Mouse (Mus musculus) left cerebral cortex, postnatal 25 days (tissue): Measurements from ENCODE around the gene Cma1. TPM values are rescaled to one million over a fixed set of nuclear protein-coding genes. Genes with fewer than 3 reads are reported as not detected.
"Not testable (repeated sequence)": the region's sequence is repeated elsewhere in the genome, so short reads cannot be mapped to it uniquely, and the experiment has no call there.

Source experiments
- DNase-seq, 2 experiments: peaks; one replicate each; pipeline ENCODE4 v3.0.0; 2022; ENCODE audit warnings: low spot score in 2 of 2, mixed read lengths in 1 of 2
- intact Hi-C: fragments of 180-260 bp; cut with DNase I; formaldehyde crosslinking; loops from one replicate; pipeline ENCODE4 v1.15.1; 2025
- total RNA-seq, 2 experiments: library from RNA; stranded (reverse); gene quantifications; 2 replicates each; pipeline ENCODE4 v1.2.3; 2021

Cma1 gene
- total RNA-seq, result not detected

DNA sequence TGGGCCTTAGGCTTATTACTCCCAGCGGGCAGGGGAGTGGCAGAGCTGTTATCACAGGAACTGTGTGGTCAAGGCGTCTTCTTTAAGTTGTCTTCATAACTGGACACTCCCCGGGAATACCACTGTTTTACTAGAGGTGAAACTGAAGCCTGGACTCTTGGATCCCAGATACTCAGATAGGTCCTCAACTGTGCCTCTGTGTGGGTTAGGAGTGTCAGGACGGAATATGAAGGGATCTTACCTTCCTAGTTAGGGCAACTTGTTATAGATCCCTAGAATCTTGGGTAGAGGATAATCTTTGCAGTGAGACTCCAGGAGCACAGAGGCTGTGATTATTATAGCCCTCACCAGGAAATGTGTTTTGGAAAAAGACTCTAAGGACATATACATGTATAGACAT, at the start of gene Cma1:
Cma1 (minus strand) TSS at position 101 of the 400 bp plus-strand sequence.
- no peak for DNase-seq
- intact Hi-C loops, result no loop called here

DNA sequence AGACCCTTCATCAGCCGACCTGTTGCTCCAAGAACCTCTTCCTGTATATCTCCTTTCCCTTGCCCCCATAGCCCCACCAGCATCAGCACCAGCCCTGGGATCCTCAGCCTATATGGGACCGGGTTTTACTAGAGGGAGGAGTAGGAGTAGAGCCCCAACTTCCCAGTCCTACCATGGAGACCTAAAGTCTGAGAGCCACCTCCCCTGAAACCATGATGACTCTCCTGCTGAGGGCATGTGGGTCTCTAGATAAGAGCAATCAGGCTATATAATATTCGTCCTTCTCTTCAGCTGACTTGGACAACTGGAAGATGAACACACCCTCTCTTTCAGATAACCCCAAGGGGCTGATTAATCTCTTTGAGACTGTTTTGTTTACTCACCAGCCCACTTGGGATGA, 43.0 kb upstream of the Cma1 start:
- intact Hi-C loops, DNase-seq: not testable (repeated sequence)

DNA sequence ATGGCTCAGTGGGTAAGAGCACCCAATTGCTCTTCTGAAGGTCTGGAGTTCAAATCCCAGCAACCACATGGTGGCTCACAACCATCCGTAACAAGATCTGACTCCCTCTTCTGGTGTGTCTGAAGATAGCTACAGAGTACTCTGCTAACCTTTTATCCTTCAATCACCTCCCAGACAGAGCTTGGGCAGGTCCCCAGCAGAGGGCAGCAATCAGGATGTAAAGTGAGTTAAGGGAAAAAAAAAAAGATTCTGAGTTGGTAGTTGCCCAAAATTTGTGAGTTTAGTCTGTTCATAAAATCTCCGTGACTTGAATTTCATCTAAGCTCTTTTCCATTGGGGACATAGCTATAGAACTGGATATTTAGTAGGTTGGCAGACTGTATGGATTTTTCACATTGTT, 19.4 kb upstream of the Cma1 start:
- DNase-seq, intact Hi-C loops: not testable (repeated sequence)

DNA sequence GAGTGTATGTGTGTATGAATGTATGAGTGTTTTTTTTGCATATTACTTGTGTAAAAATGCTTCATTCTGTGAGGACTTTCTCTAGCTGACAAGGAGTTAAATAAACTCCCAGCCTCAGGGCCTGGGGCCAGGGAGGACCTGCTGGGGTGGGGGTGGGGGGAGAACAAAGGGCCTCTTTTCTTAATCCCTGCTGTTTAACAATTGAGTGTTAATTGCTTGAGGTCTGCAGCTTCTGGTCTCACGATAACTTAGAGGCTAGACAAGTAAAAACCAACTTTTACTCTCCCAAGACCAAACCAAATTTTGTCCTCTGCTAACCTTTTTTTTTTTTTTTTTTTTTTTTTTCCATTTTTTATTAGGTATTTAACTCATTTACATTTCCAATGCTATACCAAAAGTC, 18.8 kb upstream of the Cma1 start:
- DNase-seq, result no peak
- intact Hi-C loops, result no loop called here

GRCm38 (mm10) chr14:55950346-55951030, 6.0 kb upstream of the Cma1 start, which contains the start of gene Cma2:
Gene Cma2, plus strand, starts transcription at chr14:55950980.
- intact Hi-C loops, result no loop called here
- DNase-seq, result no peak

GRCm38 (mm10) chr14:55946269-55946969, 1.9 kb upstream of the Cma1 start:
- intact Hi-C loops, result no loop called here
- DNase-seq, result no peak

- intact Hi-C loops, result no loop called here
- no peak for DNase-seq
Measured at GRCm38 (mm10) chr14:55943601-55944000, 874 bp downstream of the Cma1 start.

DNA sequence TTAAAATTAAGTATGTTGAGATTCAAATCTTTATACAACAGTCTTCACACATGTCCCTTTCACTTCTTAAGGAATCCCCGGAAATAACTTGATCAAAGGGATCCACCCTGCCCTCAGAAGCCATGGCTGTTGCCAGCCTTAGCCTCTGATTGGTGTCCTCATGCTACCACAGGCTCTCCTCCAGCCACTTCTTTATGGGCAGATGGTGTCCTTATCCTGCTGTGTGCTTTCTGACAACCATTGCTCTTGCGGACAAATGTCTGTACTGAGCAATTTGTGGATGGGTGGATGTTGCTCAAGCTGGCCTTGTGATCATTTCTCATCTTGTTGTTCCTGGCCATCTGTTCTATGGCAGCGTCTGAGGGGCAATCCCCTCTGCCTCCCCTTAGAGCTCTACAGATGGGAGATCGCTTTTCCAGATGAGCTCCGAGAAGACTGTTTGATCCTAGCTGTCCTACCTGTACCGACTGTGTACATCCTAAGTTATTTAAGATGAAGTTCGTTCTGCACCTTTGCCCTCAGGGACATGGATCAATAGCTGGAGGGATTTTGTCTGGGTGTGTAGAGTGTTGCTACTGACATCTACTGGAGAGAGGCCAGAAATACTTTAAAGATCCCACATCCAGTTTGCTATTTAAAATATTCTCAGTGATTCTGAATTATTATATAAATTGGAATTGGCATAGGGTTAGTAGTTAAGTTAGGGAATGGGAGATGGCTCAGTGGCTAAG, 4.2 kb downstream of the Cma1 start:
- intact Hi-C loops, result no loop called here
- no peak for DNase-seq

DNA sequence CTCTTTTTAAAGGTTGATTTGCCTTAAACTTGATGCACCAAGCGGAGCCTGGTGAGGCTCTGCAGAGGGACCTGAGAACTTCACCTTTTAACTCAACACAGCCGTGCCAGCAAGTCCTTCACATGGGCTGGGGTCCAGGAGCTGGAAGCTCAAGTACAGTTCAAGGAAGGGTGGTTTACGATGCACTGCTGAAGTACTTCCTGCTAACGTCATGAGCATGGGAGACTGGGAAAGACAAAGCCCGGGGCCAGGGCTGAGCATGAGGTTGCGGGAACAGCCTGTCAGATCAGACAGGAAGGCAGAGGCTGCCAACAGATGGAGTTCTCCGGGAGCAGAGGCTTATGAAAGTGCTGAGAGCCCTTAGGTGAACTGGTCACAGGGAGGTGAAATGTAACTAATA, 10.9 kb downstream of the Cma1 start:
- no peak for DNase-seq
- intact Hi-C loops, result no loop called here

DNA sequence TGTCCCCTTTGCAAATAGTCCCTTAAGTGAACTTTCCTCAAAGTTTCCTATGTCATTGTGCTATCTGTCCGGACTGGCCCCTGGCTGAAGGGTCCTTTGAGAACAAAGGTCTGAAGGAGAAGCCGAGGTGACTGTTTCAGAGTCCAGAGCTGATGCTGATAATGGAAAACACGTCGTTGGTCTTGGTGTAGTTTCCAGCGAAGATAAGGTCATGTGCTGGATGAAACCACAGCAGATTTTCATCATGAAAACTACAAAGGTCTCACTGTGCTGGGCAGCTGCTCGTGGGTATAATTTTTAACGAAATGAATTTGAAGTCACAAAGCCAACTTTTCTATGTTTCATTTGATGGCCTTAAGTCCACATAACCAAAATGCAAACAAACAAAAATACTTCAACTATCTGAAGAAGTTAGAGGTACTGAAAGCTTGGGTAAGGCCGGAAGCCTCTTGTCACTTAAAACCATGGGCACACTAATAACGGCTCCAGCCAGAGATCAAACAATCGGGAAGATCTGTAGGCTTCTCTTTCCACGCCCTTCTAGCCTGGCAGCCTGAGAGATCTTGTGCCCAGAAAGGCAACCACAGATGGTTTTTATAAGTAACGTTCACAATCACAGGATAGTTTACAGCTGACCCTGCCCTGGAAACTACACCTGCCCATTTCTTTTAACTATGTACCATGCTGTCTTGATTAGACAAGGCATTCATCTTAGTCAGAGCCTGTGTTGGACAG, 15.0 kb downstream of the Cma1 start:
- intact Hi-C loops, result no loop called here
- DNase-seq, result no peak

DNA sequence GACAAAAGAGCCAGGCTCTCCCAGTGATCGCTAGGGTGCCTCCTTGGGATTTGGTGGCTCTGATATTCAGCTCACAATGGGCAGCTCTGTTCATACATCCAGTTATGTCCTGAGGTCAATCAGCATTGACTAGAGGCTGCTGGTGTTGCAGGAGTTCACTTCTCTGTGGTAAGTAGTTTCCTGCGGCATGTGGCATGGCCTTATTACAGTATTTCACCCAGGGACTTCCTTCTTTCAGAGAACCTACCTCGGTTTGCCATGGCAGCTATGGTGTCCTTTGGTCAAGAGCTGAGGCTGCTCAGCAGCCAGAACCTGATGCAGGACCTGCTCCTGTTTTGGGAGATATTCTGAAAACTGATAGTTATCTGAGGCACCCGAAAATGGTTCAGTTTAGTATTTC, 17.6 kb downstream of the Cma1 start:
- intact Hi-C loops, result no loop called here

GRCm38 (mm10) chr14:55922475-55923232, 21.8 kb downstream of the Cma1 start:
- intact Hi-C loops, result no loop called here
- peak in 1 of 2 experiments; percentile 45 for DNase-seq

More for the DNA sequence above, 17.6 kb downstream of the Cma1 start:
- DNase-seq, result no peak

DNA sequence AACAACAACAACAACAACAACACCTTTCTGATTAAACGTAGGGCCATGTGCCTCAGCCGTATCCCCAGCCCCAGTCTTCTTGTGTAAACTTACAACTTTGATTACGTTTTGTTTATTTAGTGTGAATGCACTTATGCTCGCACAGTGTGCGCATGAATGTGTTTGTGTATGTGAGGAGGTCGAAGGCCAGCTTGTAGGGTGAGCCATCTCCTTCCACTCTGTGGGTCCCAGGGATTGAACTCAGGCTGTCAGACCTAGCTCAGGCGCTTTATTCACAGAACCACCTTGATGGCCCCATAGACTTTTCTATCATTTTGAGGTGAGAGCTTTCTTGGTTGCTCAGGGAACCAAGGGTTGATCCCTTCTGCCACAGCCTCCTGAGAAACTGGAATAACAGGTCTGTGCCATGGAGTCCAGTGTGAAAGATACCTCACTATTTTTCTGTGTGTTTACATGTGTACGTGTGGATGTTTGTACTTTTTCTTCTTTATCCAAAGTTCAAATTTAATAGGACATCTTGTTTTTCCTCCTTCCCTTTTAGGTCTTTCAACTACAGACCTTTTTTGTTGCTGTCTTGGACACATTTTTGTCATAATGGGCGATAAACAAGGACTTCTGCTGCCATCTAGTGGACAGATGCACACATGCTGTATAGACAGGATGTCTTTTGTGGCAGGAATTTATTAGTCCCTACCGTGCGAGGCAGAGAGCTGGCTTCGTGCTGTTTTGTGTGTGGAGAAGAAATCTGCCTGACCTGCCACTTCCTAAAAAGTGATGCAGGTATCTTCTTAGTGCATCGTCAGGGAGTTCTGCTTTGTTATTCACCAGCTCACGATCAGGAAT, 26.0 kb downstream of the Cma1 start:
- peak; percentile 80 to 84 for DNase-seq
- intact Hi-C loops, result loop anchor here (1.0 to 2.0 kb wide), 3 partner anchors 44 to 138 kb away; partner anchors contain the start of gene Nfatc4

DNA sequence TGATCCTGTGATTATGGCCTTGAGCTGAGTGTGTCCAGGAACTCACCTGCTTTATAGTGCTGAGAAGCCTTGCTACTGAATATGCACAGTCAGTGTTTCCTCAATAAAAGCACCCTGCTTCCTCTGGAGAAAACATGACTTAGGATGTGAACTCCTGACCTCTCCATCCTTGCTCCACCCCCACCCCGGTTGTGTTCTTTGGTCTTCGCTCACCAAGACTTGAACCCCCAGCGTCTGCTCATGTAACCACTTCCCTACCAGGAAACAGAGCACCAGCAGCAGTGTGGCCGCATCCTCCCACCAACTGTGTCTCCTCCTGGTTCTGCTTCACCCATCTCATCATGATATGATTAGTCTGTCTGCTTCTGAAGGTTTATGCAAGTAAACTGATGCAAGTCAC, 31.1 kb downstream of the Cma1 start:
- DNase-seq, result no peak
- intact Hi-C loops, result no loop called here

DNA sequence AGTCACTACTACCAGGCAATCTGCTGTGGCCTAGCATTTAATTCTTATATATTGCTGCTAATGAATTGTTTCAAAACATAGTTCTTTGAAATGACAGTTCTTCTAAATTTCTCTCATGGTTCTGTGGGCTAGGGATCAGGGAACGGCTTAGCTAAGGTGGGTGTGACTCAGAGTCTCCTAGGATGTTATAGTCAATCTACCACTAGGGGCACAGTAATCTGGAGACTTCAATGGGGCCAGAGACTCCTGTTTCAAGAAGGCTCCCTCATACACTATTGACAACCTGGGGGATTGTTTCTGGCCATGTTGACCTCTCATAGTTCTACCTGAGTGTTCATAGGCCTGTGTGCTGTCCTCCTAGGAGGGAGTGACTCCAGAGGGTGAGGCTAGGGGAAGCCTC, 39.0 kb downstream of the Cma1 start:
- intact Hi-C loops, result no loop called here
- no peak for DNase-seq

DNA sequence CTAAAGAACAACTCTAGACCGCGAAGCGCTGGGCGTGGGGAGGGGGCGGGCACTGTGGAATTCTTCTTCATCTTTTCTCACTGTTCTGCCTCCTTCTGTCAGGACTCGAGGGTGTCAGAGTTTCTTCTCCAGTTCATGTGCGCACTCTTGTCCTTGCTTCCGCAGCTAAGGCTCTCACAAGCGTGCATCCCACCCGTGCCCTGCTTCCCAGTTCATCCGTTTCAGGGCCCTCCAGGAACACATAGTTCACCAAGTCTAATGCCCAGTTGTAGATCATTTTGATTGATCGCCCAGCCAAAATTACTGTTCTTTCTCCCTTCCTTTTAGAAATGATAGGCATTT, 44.1 kb downstream of the Cma1 start:
- intact Hi-C loops, result no loop called here
- no peak for DNase-seq

- intact Hi-C loops, result loop anchor here (10.0 kb wide), 1 partner anchor 225 kb away; the partner anchor contains the start of genes Gmpr2 and Nedd8
- DNase-seq, result peak; percentile 83 to 94
Measured at GRCm38 (mm10) chr14:55899701-55900413, 44.6 kb downstream of the Cma1 start, which contains the start of gene Sdr39u1. Gene Sdr39u1, minus strand, starts transcription at chr14:55900293.

DNA sequence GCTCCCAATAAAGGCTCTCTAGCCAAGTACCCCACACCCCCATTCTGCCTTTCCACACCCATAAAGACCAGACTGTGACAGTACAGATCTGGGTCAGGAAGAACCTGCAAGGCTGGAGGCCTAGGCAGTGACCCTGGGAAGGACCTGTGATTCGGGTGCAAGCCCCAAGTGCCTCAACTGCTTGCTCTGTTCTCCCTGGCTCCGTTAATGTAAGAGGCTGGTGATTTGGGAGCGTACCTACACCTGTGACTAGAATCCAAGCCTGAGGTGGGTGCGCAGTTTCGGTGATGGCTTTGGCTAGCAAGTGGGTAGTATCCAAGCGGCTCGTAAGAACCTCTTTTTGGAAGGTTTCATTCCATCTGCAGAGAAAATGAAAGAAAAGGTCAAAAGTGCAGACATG, 45.5 kb downstream of the Cma1 start:
- intact Hi-C loops, result loop anchor here (10.0 kb wide), 1 partner anchor 224 kb away; the partner anchor contains the start of genes Gmpr2 and Nedd8
- no peak for DNase-seq
